Mouse (Mus musculus): Measurements from ENCODE around the gene Scly. TPM values are rescaled to one million over a fixed set of nuclear protein-coding genes. Genes with fewer than 3 reads are reported as not detected.

The Scly gene
- polyA plus RNA-seq, 1 experiment from 2014 or later: 12.0 TPM

DNA sequence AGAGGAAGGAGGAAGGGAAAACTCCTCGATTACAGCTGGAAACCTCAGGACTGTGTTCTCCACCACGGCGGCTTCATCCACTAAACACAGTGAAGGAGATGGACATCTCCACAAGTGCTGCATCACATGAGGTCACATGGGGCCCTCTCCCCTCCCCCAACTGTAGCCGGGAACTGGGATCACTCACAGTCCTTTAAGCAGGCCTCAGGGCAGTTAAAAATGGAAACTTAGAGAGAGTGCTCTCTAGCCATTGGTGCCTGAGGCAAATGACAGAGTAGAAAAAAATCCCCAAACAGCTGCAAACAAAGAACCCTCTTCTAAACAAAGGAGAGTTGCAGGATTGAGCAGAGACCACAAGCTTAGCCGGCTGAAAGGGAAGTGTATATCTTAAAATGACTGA is 15.1 kb downstream of the Scly start:
- H3K27ac ChIP-seq (ENCODE audit: low read depth, low read length): no peak overlapping the region
- H3K36me3 ChIP-seq (ENCODE audit: control insufficient read depth, insufficient read depth, low read length): no peaks in the 10 kb centered on the region
- peak; percentile 39 for DNase-seq (ENCODE audit: low spot score)
- H3K9ac ChIP-seq (ENCODE audit: low read depth, low read length): no peak overlapping the region
- no peaks in the 10 kb centered on the region for H3K27me3 ChIP-seq (ENCODE audit: control insufficient read depth, insufficient read depth, low read length)
- ATAC-seq (ENCODE audit: low FRiP score): no peak
- H3K4me1 ChIP-seq (replicated peaks; ENCODE audit: control insufficient read depth, insufficient read depth, low read length): no peaks in the 10 kb centered on the region
- H3K4me2 ChIP-seq (replicated peaks; ENCODE audit: low read depth, low read length): no peak overlapping the region
- 44% methylated on average over 5 of the region's 5 CpGs for WGBS
- H3K9me3 ChIP-seq (ENCODE audit: control insufficient read depth, low read length): no peaks in the 10 kb centered on the region
- H3K4me3 ChIP-seq (ENCODE audit: low read depth, low read length): no peak overlapping the region

DNA sequence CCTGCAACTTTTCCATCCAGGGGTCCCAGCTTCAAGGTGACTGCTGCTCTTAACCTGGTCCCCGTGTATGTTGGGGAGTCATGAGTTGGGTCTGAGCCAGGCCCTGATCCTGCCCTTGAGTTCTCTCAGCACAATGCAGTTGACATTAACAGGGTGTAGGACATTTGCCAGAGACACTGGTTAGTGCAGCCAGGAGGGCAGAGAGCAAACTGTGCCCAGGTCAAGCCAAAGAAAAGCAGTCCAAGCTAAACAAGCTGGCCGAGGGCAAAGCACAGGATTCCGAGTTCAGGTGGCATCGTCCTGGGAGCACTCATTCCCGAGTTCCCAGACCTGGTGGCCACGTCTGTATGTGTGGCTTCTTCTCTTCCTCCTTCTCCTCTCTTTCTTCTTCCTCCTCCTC is 19.5 kb downstream of the Scly start:
- WGBS: 94% methylated on average over 6 of the region's 6 CpGs
- no peak overlapping the region for H3K9ac ChIP-seq (ENCODE audit: low read depth, low read length)
- no peaks in the 10 kb centered on the region for H3K36me3 ChIP-seq (ENCODE audit: control insufficient read depth, insufficient read depth, low read length)
- H3K4me2 ChIP-seq (replicated peaks; ENCODE audit: low read depth, low read length): no peak overlapping the region
- no peak overlapping the region for H3K4me3 ChIP-seq (ENCODE audit: low read depth, low read length)
- no peaks in the 10 kb centered on the region for H3K27me3 ChIP-seq (ENCODE audit: control insufficient read depth, insufficient read depth, low read length)
- H3K4me1 ChIP-seq (replicated peaks; ENCODE audit: control insufficient read depth, insufficient read depth, low read length): no peaks in the 10 kb centered on the region
- ATAC-seq (ENCODE audit: low FRiP score): no peak
- H3K9me3 ChIP-seq (ENCODE audit: control insufficient read depth, low read length): no peaks in the 10 kb centered on the region
- H3K27ac ChIP-seq (ENCODE audit: low read depth, low read length): no peak overlapping the region
- no peak for DNase-seq (ENCODE audit: low spot score)

DNA sequence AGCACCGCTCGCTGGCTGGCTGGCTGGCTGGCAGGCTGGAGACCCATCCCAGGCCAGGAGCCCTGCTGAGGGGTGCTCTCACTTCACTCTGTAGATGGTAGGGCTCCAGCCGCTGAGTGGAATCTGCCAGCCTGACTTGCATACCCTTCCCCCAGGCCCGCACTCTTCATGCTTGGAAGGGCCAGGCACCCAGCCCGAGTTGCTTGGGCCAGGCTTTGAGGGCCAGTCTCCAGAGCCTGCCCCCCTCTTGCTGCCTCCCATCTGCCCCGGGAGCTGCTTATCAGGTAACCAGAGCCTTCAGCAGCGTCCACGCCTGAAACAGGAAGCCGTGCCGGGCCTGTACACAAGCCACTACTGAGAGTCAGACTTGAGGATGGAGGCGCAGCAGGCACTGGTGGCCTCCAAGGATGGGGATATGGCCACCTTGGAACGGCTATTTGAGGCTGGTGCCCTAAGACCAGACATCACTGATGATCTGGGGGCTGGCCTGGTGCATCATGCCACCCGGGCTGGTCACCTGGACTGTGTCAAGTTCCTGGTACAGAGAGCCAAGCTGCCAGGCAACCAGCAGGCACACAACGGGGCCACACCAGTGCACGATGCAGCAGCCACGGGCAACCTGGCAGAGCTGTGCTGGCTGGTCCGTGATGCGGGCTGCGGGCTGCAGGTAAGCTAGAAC is 23.8 kb downstream of the Scly start, which contains the start of gene Espnl:
Gene Espnl (plus strand): TSS at position 316 of the 679 bp plus-strand sequence.
- Histone ChIP-seq H3K36me3 (ENCODE audit: control insufficient read depth, insufficient read depth, low read length) (no peaks in the 10 kb centered on the region), H3K9ac (ENCODE audit: low read depth, low read length) (no peak within 1 kb of the TSS), H3K9me3 (ENCODE audit: control insufficient read depth, low read length) (no peaks in the 10 kb centered on the region), H3K4me1 (replicated peaks; ENCODE audit: control insufficient read depth, insufficient read depth, low read length) (no peaks in the 10 kb centered on the region), H3K27me3 (ENCODE audit: control insufficient read depth, insufficient read depth, low read length) (no peaks in the 10 kb centered on the region), H3K27ac (ENCODE audit: low read depth, low read length) (no peak within 1 kb of the TSS), H3K4me2 (replicated peaks; ENCODE audit: low read depth, low read length) (no peak within 1 kb of the TSS), H3K4me3 (ENCODE audit: low read depth, low read length) (no peak within 1 kb of the TSS)
- ATAC-seq (ENCODE audit: low FRiP score) (no peak), DNase-seq (ENCODE audit: low spot score) (no peak)
- 76% methylated on average over 19 of the region's 19 CpGs for WGBS

DNA sequence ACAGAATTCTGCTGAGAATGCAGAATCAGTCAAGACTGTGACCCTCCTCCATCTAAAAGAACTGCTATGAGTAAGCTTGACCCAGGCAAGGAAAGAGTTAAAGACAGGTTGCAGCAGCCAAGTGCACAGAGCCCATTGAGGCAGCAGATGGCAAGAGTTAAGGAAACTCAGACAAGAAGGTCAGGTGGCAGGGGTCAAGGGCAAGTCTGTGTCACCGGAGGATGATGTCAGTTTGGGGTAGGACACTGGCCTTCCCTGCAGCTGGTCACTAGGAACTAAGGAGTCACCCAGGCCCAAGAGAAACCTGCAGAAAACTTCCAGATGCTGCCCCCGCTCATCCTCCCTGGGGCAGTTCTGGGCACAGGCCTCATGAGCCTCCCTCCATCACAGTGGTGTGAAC is 26.5 kb downstream of the Scly start:
- Histone ChIP-seq H3K4me3 (ENCODE audit: low read depth, low read length) (no peak overlapping the region), H3K27me3 (ENCODE audit: control insufficient read depth, insufficient read depth, low read length) (no peaks in the 10 kb centered on the region), H3K27ac (ENCODE audit: low read depth, low read length) (no peak overlapping the region), H3K4me1 (replicated peaks; ENCODE audit: control insufficient read depth, insufficient read depth, low read length) (no peaks in the 10 kb centered on the region), H3K4me2 (replicated peaks; ENCODE audit: low read depth, low read length) (no peak overlapping the region), H3K9me3 (ENCODE audit: control insufficient read depth, low read length) (no peaks in the 10 kb centered on the region), H3K36me3 (ENCODE audit: control insufficient read depth, insufficient read depth, low read length) (no peaks in the 10 kb centered on the region), H3K9ac (ENCODE audit: low read depth, low read length) (no peak overlapping the region)
- WGBS: 77% methylated on average over 2 of the region's 2 CpGs
- no peak for DNase-seq (ENCODE audit: low spot score)
- no peak for ATAC-seq (ENCODE audit: low FRiP score)

DNA sequence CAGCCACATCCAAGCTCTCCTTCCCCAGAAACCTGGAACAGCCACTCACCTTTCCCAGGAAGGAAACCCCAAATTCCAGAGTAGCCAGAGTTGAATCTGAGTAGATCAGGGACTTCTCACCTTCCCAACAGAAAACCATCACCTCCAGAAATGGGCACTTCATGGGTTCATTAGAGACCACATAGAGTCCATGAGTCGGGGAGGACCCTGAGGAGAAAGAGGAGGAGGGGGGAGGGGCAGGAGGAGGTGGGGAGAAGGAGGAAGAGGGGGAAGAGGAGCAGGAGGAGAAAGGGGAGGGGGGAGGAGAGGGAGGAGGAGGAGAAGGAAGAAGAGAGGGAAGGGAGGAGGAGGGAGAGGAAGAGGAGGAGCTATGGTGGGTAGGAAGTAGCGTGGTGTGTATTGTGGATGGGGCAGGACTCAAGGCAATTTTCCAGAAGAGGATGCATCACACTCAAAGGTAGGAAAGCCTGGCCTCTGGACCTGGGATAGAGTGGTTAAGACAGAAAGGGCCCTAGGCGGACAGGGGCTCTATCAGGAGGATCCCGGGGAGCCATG is 27.4 kb downstream of the Scly start:
- H3K9me3 ChIP-seq (ENCODE audit: control insufficient read depth, low read length): no peaks in the 10 kb centered on the region
- no peak overlapping the region for H3K27ac ChIP-seq (ENCODE audit: low read depth, low read length)
- no peaks in the 10 kb centered on the region for H3K27me3 ChIP-seq (ENCODE audit: control insufficient read depth, insufficient read depth, low read length)
- DNase-seq (ENCODE audit: low spot score) (no peak), ATAC-seq (ENCODE audit: low FRiP score) (no peak)
- H3K4me2 ChIP-seq (replicated peaks; ENCODE audit: low read depth, low read length): no peak overlapping the region
- H3K36me3 ChIP-seq (ENCODE audit: control insufficient read depth, insufficient read depth, low read length): no peaks in the 10 kb centered on the region
- H3K9ac ChIP-seq (ENCODE audit: low read depth, low read length): no peak overlapping the region
- 79% methylated on average over 4 of the region's 4 CpGs for WGBS
- H3K4me1 ChIP-seq (replicated peaks; ENCODE audit: control insufficient read depth, insufficient read depth, low read length): no peaks in the 10 kb centered on the region
- no peak overlapping the region for H3K4me3 ChIP-seq (ENCODE audit: low read depth, low read length)

DNA sequence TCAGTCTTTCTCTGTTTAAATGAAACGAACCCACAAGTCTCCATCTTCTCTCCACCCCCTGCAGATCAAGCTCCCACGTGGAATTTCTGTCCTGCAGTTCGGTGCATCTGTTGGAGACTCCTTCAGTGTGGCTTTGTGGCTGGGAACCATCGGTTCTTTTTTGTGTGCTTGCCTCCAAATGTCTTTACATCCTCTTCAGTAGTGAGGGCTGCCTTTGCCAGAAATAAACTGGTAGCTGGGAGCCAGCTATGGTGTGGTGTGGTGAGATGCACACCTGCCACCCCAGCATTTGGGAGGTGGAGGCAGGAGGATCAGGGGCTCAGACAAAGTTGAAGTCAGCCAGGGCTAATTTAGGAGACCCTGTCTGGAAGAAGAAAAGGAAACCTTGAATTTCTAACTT is 34.0 kb downstream of the Scly start:
- Histone ChIP-seq H3K9me3 (ENCODE audit: control insufficient read depth, low read length) (no peaks in the 10 kb centered on the region), H3K4me2 (replicated peaks; ENCODE audit: low read depth, low read length) (no peak overlapping the region), H3K4me3 (ENCODE audit: low read depth, low read length) (no peak overlapping the region), H3K9ac (ENCODE audit: low read depth, low read length) (no peak overlapping the region), H3K27me3 (ENCODE audit: control insufficient read depth, insufficient read depth, low read length) (no peaks in the 10 kb centered on the region), H3K27ac (ENCODE audit: low read depth, low read length) (no peak overlapping the region), H3K36me3 (ENCODE audit: control insufficient read depth, insufficient read depth, low read length) (no peaks in the 10 kb centered on the region), H3K4me1 (replicated peaks; ENCODE audit: control insufficient read depth, insufficient read depth, low read length) (no peaks in the 10 kb centered on the region)
- WGBS: 58% methylated on average over 4 of the region's 4 CpGs
- no peak for DNase-seq (ENCODE audit: low spot score)
- ATAC-seq (ENCODE audit: low FRiP score): no peak

DNA sequence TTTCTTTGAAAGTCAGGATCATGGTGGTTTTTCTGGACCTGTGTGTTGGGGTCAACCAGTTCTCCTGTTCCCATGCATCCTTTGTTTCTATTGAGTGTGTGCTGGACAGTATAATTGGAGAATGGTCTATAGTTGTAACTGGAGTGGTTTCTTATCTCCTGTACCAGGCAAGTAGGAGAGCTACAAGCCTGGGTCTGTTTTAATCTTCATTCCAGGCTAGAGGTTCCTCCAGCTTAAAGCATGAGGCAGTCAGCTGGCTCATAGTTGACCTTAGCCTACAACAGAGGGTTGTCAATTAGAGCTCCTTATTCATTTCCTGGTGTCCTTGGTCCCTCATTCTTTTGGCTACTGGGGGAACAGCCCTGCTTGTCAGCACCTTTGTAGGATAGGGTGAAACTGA is 35.4 kb downstream of the Scly start:
- no peaks in the 10 kb centered on the region for H3K9me3 ChIP-seq (ENCODE audit: control insufficient read depth, low read length)
- H3K27me3 ChIP-seq (ENCODE audit: control insufficient read depth, insufficient read depth, low read length): no peaks in the 10 kb centered on the region
- H3K4me3 ChIP-seq (ENCODE audit: low read depth, low read length): no peak overlapping the region
- no peak overlapping the region for H3K27ac ChIP-seq (ENCODE audit: low read depth, low read length)
- H3K4me1 ChIP-seq (replicated peaks; ENCODE audit: control insufficient read depth, insufficient read depth, low read length): no peaks in the 10 kb centered on the region
- no peaks in the 10 kb centered on the region for H3K36me3 ChIP-seq (ENCODE audit: control insufficient read depth, insufficient read depth, low read length)
- no peak overlapping the region for H3K4me2 ChIP-seq (replicated peaks; ENCODE audit: low read depth, low read length)
- no peak overlapping the region for H3K9ac ChIP-seq (ENCODE audit: low read depth, low read length)
- ATAC-seq (ENCODE audit: low FRiP score) (no peak), DNase-seq (ENCODE audit: low spot score) (no peak)

DNA sequence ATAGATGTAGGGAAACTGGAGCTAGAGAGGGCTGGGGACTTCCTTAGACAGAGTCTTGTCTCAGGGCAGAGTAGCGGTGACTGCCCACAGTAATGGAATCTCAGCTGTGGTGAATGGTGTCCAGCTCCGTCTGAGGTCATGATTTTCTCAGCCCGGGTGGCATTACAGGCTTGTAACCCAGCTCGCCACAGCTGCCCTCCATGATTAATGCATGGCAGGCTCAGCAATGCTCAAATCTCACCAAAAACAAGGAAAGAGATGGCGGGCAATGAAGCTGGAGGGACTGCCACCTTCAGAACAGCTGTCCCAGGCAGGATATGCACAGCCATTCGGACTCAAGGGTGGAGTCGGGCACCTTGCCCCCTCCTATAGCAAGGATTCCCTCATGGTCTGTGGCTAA is 39.2 kb downstream of the Scly start:
- Histone ChIP-seq H3K27me3 (ENCODE audit: control insufficient read depth, insufficient read depth, low read length) (no peaks in the 10 kb centered on the region), H3K9me3 (ENCODE audit: control insufficient read depth, low read length) (no peaks in the 10 kb centered on the region), H3K36me3 (ENCODE audit: control insufficient read depth, insufficient read depth, low read length) (no peaks in the 10 kb centered on the region), H3K4me1 (replicated peaks; ENCODE audit: control insufficient read depth, insufficient read depth, low read length) (no peaks in the 10 kb centered on the region), H3K4me2 (replicated peaks; ENCODE audit: low read depth, low read length) (no peak overlapping the region), H3K4me3 (ENCODE audit: low read depth, low read length) (no peak overlapping the region), H3K27ac (ENCODE audit: low read depth, low read length) (no peak overlapping the region), H3K9ac (ENCODE audit: low read depth, low read length) (no peak overlapping the region)
- WGBS: 94% methylated on average over 7 of the region's 7 CpGs
- no peak for DNase-seq (ENCODE audit: low spot score)
- no peak for ATAC-seq (ENCODE audit: low FRiP score)

DNA sequence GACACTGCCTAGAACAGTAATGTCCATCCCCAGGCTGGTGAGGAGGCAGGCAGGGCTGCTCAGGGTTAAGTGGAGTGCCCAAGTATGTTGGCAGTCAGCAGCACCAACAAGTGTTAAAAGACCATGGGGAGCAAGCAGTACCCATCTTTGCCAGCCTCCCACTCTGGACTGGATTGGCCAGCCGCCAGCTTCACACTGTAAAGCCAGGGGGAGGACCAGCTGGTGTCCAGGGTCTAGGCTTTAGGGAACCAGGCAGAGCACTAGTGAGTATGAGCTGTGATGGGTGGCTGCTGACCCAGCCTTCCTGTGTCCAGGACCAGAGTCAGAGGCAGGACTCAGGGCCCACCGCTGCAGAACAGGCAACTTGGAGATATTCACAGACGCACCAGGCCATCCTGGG is 45.9 kb downstream of the Scly start:
- Histone ChIP-seq H3K4me1 (replicated peaks; ENCODE audit: control insufficient read depth, insufficient read depth, low read length) (peaks cover 10% of the 10 kb centered on the region), H3K4me2 (replicated peaks; ENCODE audit: low read depth, low read length) (no peak overlapping the region), H3K27me3 (ENCODE audit: control insufficient read depth, insufficient read depth, low read length) (peaks cover 40% of the 10 kb centered on the region), H3K27ac (ENCODE audit: low read depth, low read length) (no peak overlapping the region), H3K36me3 (ENCODE audit: control insufficient read depth, insufficient read depth, low read length) (no peaks in the 10 kb centered on the region), H3K9me3 (ENCODE audit: control insufficient read depth, low read length) (no peaks in the 10 kb centered on the region), H3K4me3 (ENCODE audit: low read depth, low read length) (no peak overlapping the region), H3K9ac (ENCODE audit: low read depth, low read length) (no peak overlapping the region)
- DNase-seq (ENCODE audit: low spot score) (no peak), ATAC-seq (ENCODE audit: low FRiP score) (no peak)
- 77% methylated on average over 3 of the region's 3 CpGs for WGBS
